Mouse (Mus musculus) layer of hippocampus, adult 18-20 months (tissue): ENCODE data around the gene Dct. TPM values are rescaled to one million over a fixed set of nuclear protein-coding genes. Genes with fewer than 3 reads are reported as not detected.

Source experiments
- DNase-seq, 2 experiments: peaks; one replicate each; pipeline ENCODE4 v3.0.0; 2022; ENCODE audit warnings: low spot score in 2 of 2
- total RNA-seq, 2 experiments: library from RNA; stranded (reverse); gene quantifications; 2 replicates each; pipeline ENCODE4 v1.2.3; 2021

The Dct gene
- total RNA-seq, 2 experiments from 2014 or later: 0.46 to 0.62 TPM

DNA sequence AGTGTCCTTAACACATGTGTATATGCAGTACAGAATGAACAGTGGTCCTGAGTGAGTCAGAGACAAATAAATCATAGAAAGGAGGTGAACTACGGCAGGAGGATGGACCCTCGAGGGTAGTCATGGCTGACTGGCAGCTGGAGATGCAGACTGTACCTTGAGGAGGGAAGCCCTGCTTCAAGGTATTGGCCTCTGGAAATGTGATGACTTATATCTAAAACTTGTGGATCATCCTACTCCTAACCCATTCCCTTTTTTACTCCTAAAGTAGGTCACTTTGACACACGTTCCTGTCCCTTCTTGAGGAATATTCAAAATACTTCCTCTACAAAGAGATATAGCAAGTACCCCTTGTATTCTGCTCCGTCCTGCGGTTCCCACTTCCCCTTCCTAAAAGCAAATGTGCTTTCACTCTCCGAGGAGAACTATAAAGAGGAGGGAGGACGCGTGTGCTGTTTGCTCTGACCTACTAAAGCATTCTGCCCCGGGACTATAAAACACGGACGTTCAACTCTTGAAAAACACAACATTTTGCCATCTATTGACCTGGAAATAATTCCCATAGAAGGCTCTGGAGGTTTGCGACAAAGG lies 2.3 kb downstream of the Dct start:
- DNase-seq: no peak

- DNase-seq: peak in 1 of 2 experiments; percentile 22
Observed at GRCm38 (mm10) chr14:118042963-118043362, 9.1 kb downstream of the Dct start.

DNA sequence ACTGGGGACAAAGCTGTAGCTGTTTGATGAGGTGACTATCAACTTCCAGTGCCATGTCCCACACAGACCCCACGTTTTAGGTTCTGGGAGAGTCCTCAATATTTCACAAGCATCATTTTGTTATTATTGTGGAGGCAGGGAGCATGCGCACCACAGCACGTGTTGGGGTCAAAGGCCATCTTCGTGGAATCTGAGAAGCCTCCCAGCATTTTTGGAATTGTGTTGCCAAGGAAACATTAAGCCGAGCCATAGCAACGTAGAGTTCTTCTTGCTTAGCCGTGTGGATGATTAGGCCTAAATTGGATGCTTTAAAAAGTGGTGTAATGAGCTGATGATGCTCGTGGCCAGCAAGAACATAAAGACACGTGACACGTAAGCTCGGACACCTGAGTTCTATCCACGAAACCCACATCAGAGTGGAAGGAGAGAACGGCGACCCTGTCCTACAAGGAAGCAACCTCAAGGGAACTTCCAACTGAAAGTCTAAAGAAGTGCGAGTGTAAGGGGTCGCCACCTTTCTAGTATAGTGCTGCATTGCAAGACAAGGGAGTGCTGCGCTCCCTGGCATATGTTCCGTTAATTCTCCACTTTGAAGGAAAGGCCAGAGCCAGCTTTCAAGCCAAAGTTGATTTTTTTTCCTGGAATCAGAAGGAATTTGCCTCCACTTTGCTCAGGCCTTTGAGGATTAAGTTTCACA lies 9.8 kb downstream of the Dct start:
- no peak for DNase-seq

DNA sequence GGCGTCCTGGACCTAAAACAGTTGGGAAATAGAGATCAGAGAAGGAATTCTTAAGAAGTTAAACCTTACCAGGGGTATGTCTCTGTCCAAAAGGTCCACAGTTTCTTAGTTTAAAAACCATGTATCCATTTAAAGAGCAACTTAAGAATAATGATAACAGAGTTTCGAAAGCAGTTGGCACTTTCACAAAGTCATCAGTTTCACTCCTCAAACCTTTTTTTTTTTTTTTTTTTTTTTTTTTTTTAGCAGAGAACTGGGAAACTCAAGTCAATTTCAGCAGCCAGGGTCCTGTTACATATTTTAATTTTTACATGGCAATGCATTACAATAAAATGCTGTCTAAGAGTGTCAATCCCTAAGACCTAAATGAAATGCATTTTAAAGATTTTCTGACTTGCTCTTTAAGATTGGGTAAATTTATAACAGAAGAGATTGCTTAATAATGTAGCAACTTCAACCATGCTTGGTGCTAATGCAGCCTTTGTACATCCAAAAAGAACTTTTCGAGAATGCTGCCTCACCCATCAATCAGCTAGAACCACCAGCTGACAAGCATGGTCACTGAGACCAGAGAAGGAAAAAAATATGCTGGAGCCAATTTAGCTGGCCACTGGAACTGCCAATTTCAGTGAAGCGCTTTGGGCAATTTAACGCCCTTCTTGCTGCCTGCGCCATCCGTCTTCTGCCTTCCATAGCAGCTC lies 11.3 kb downstream of the Dct start:
- DNase-seq: no peak

DNA sequence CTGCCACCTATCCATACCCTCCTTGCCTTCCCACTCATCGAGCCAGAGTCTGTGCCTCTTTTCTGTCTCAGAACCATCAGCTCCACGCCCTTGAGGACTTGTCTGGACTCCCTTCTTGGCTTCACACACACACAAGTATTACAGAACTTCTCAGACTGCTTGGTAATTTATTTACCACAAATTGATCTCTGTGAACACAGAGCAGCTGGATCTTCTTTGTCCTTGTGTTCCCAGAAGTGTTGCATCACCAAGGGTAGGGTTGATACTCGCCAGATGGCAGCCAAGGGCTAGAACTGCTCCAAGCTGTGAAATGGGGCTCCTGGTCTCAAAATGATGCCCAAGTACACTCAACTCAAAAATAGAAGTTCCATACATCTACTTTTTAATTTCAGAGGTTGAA lies 13.0 kb downstream of the Dct start:
- no peak for DNase-seq

GRCm38 (mm10) chr14:118027564-118027963 lies 24.5 kb downstream of the Dct start:
- DNase-seq: no peak

DNA sequence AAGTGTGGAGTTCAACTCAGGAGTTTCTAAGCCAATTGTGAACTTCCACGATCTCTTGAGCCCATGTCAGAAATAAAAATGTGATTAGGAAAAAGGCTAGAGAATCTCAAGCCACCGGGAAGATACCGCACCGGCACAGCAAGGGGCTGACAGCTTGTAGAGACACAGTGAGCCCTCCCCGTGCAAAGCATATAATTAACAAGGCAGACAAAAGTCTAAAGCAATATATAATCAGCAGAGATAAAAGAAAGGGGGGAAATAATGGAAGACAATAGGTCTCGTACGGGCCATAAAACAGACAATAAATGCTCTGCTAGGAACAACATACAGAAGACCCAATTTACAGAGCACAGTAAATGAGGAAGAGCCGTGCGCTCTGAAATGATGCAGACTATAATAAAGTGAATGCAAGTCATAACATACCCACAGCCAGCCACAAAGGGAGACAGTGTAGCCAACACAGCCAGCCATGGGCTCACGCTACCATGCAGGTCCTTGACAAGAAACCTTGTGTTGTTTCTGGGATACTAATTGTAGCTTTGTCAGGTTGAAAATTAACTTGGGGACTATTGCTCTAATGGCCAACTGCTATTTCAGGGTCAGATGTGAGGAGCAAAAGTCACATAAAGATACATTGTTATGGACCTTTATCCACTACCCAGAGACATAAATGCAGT lies 30.0 kb downstream of the Dct start:
- DNase-seq: no peak

DNA sequence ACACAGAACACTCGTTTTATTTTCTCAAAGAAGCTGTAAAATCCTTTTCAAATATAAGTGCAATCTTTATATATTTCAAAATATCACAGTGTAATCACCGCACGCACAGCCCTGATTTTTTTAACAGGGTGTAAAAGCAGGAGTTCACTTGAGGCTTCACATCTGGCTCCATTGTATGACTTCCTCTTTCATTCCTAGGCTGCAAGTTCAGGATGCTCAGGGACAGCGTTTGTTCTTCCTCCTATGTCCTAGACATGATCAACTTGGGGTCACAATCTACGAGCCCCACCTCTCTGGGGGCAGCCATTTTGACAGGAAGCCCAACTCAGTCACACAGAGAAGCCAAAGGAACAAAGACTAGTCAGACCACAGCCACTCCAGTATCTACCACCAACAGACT lies 32.7 kb downstream of the Dct start:
- no peak for DNase-seq

DNA sequence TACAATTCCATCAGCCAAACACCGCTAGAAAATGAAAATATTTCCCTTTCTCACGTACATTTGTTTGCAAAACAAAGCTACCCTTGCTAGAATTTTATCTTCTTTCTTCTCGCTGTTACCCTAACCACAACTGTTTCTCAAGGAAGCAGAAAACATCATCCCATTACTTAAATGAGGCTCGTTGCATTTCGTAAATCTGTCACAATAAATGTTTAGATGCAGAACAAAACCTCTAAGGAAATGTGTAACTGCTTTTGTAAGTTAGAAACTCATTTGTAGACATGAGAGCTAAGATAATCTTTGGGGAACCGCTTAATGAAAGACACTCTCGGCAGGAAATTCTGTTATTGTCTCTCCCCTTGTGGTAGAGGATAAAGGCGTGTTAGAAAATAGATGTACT lies 38.8 kb downstream of the Dct start:
- DNase-seq: no peak

- no peak for DNase-seq
Observed at GRCm38 (mm10) chr14:118009541-118009940, 42.5 kb downstream of the Dct start.

DNA sequence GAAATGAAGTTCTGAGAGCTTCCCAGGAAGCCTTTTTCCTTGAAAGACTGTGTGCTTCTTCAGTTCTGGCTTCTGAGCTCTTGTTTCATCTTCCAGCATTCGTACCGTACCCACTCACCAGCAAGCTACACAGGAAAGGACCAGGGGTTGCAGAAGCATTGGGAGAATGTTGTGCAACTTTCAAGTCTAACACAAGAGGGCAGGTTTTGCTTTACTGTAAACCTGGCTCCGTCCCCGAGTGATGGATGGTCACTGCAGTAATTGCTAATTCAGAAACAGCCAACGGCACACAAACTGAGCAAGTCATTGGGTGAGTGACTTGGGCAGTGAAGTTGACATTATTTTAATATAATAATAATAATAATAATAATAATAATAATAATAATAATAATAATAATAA lies 46.3 kb downstream of the Dct start:
- peak; percentile 29 to 76 for DNase-seq

DNA sequence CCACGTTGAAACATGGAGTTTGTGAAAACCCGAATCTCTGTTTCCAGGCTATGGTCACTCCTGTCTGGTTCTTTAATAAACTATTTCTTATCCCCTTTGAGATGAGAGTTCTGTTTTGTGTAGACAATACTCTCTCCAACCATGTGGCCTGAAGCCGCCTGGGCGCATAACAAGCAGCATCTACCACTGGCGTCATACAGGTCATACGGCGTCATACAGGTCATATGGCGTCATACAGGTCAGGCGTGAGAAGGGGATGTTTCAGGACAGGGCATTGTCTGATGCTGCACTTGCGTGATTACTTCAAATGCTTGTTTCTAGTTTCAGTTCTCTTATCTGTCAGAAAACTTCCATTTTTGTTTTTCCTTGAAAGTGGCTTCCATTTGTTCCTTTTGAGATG lies 47.6 kb downstream of the Dct start:
- DNase-seq: no peak

- DNase-seq: no peak
Observed at GRCm38 (mm10) chr14:117993845-117994244, 58.2 kb downstream of the Dct start.

DNA sequence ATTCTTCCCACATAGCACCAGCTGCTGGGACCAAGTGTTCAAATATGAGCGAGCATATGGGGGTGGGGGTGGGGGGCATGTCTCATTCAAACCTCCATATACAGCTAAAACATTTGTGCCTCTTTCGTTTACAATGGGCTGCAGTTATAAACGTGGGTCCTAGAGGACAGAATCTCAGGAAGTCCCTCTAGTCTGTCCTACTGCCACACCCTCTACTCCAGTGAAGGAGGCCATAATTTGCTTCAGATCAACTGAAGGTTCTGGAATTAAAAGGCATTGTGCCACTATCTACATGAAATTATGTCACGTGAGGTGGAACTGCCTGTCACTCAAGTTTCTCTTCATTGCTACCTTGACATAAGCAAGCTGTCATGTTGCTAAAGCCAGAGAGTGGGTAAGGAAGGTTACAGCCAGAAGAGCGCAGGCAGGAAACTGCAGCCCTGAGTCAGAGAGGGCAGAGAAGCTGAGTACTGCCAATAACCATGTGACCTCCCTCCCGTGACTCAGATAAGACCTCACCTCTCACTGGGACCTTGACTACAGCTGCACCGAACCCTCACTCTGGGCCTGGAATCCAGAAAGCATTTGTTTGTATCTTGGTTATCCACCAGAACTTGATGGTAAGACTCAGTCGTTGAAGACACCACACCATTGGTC lies 59.3 kb downstream of the Dct start:
- DNase-seq: peak in 1 of 2 experiments; percentile 17

DNA sequence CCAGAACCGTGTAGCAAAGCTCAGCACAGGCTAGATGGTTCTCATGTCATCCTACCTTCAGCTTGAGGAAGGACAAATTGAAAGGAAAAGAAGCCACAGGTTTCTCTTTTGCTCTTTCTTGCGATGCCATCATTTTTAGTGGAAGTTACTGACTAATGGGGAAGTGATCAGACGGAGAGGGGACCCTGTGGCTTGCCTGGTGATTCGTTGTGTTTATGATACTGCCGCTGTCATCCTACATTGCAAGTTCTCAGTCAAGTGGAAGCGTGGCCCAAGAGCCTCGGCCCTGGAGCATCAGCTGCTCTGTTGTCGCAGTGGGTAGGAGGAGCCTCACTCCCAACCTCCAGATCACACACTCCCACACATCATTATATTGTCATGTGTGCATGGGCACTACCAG lies 61.8 kb downstream of the Dct start:
- DNase-seq: no peak

DNA sequence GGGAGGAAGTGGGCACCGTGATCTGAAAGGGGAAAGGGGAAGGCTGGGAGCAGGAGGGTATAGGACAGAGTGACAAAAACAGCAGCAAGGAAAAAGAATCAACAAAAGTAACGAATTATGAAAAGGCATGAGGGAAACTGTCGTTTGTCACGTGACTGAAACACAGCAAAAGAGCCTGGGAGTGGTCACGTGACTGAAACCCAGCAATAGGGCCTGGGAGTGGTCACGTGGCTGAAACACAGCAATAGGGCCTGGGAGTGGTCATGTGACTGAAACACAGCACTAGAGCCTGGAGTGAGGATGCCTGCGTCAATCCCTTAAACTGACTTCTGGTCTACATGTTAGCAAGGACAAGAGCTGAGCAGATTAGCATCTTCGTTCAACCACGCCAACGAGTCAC lies 63.6 kb downstream of the Dct start:
- DNase-seq: no peak

- DNase-seq: peak; percentile 68 to 72
Observed at GRCm38 (mm10) chr14:117981532-117981931, 70.5 kb downstream of the Dct start.

GRCm38 (mm10) chr14:117972576-117972975 lies 79.5 kb downstream of the Dct start:
- peak; percentile 22 to 70 for DNase-seq
